Mouse (Mus musculus): Measurements from ENCODE around the gene Ccl11. TPM values are rescaled to one million over a fixed set of nuclear protein-coding genes. Genes with fewer than 3 reads are reported as not detected.

Ccl11 gene
- polyA plus RNA-seq, 1 experiment from 2014 or later: 0.23 TPM

- Histone ChIP-seq H3K4me2 (ENCODE audit: low read length) (no peak within 1 kb of the TSS), H3K36me3 (ENCODE audit: control insufficient read depth, insufficient read depth, low read length) (no peaks in the 10 kb centered on the region), H3K4me1 (ENCODE audit: control insufficient read depth, insufficient read depth, low read length) (no peaks in the 10 kb centered on the region), H3K9me3 (replicated peaks; ENCODE audit: control insufficient read depth, low read length, poor library complexity, severe bottlenecking) (no peaks in the 10 kb centered on the region), H3K27ac (ENCODE audit: low read length) (no peak within 1 kb of the TSS), H3K27me3 (ENCODE audit: control insufficient read depth, insufficient read depth, low read depth, low read length) (no peaks in the 10 kb centered on the region), H3K4me3 (ENCODE audit: low read depth, low read length) (no peak within 1 kb of the TSS), H3K9ac (ENCODE audit: low read depth, low read length) (no peak within 1 kb of the TSS)
- WGBS: 78% methylated on average over 2 of the region's 2 CpGs
- ATAC-seq: no peak
Observed at GRCm38 (mm10) chr11:82101529-82101928, 43.9 kb downstream of the Ccl11 start, which contains the start of gene Ccl12. Gene Ccl12, plus strand, starts transcription at chr11:82101845.

GRCm38 (mm10) chr11:82109611-82110010, 52.0 kb downstream of the Ccl11 start:
- ATAC-seq: no peak
- no peak overlapping the region for H3K27ac ChIP-seq (ENCODE audit: low read length)
- no peaks in the 10 kb centered on the region for H3K27me3 ChIP-seq (ENCODE audit: control insufficient read depth, insufficient read depth, low read depth, low read length)
- H3K4me1 ChIP-seq (ENCODE audit: control insufficient read depth, insufficient read depth, low read length): no peaks in the 10 kb centered on the region
- H3K9me3 ChIP-seq (replicated peaks; ENCODE audit: control insufficient read depth, low read length, poor library complexity, severe bottlenecking): no peaks in the 10 kb centered on the region
- H3K4me2 ChIP-seq (ENCODE audit: low read length): no peak overlapping the region
- H3K36me3 ChIP-seq (ENCODE audit: control insufficient read depth, insufficient read depth, low read length): no peaks in the 10 kb centered on the region
- no peak overlapping the region for H3K4me3 ChIP-seq (ENCODE audit: low read depth, low read length)
- no peak overlapping the region for H3K9ac ChIP-seq (ENCODE audit: low read depth, low read length)

- H3K27me3 ChIP-seq (ENCODE audit: control insufficient read depth, insufficient read depth, low read depth, low read length): no peaks in the 10 kb centered on the region
- H3K9ac ChIP-seq (ENCODE audit: low read depth, low read length): no peak overlapping the region
- H3K4me3 ChIP-seq (ENCODE audit: low read depth, low read length): no peak overlapping the region
- WGBS: 77% methylated on average over 6 of the region's 6 CpGs
- no peak overlapping the region for H3K4me2 ChIP-seq (ENCODE audit: low read length)
- H3K9me3 ChIP-seq (replicated peaks; ENCODE audit: control insufficient read depth, low read length, poor library complexity, severe bottlenecking): no peaks in the 10 kb centered on the region
- no peaks in the 10 kb centered on the region for H3K36me3 ChIP-seq (ENCODE audit: control insufficient read depth, insufficient read depth, low read length)
- no peaks in the 10 kb centered on the region for H3K4me1 ChIP-seq (ENCODE audit: control insufficient read depth, insufficient read depth, low read length)
- H3K27ac ChIP-seq (ENCODE audit: low read length): no peak overlapping the region
- ATAC-seq: no peak
Observed at GRCm38 (mm10) chr11:82110372-82111248, 53.0 kb downstream of the Ccl11 start.

Other genes with a start within 250 kb of the Ccl11 start
- gene 5530401A14Rik, start 197.2 kb upstream of the Ccl11 start, polyA plus RNA-seq (2015; fragmentation: Nextera tagmentation; extraction: Ambion mirVana): 0.61 and 1.0 TPM in 2 replicates
- 13.0 and 16.2 TPM in 2 replicates for gene Asic2, start 89.4 kb upstream of the Ccl11 start, polyA plus RNA-seq (2015; fragmentation: Nextera tagmentation; extraction: Ambion mirVana)
- gene Ccl2, start 22.3 kb upstream of the Ccl11 start, polyA plus RNA-seq (2015; fragmentation: Nextera tagmentation; extraction: Ambion mirVana): 0.31 TPM in 1 of 2 replicates, not detected in the other
- gene Gm17268, start 19.3 kb upstream of the Ccl11 start, polyA plus RNA-seq (2015; fragmentation: Nextera tagmentation; extraction: Ambion mirVana): not detected in 2 replicates
- 0.27 and 0.48 TPM in 2 replicates for gene Ccl7, start 12.1 kb upstream of the Ccl11 start, polyA plus RNA-seq (2015; fragmentation: Nextera tagmentation; extraction: Ambion mirVana)
- gene Ccl12, start 44.0 kb downstream of the Ccl11 start, polyA plus RNA-seq (2015; fragmentation: Nextera tagmentation; extraction: Ambion mirVana): 1.0 and 1.1 TPM in 2 replicates
- gene Ccl8, start 57.4 kb downstream of the Ccl11 start, polyA plus RNA-seq (2015; fragmentation: Nextera tagmentation; extraction: Ambion mirVana): not detected in 2 replicates
- gene Ccl1, start 247.9 kb downstream of the Ccl11 start, polyA plus RNA-seq (2015; fragmentation: Nextera tagmentation; extraction: Ambion mirVana): 0.92 and 1.1 TPM in 2 replicates